Mouse (Mus musculus) intestine, embryonic 15.5 days (tissue): ENCODE data around the gene Kpna2. TPM values are rescaled to one million over a fixed set of nuclear protein-coding genes. Genes with fewer than 3 reads are reported as not detected.

Experiments
- polyA plus RNA-seq: library from polyadenylated mRNA; unstranded; fragments of >200 nt; fragmentation: Nextera tagmentation; extraction: Ambion mirVana; gene quantifications from 2 replicates; pipeline ENCODE4 v1.2.1, GENCODE M21; 2015

Kpna2 gene
- polyA plus RNA-seq, 1 experiment from 2014 or later, result 384 TPM

Other genes with a start within 250 kb of the Kpna2 start
- 46.5 and 49.3 TPM in 2 replicates for gene Pecam1, start 248.9 kb downstream of the Kpna2 start, polyA plus RNA-seq
- 2.0 TPM in 2 replicates for gene Milr1, start 248.3 kb downstream of the Kpna2 start, polyA plus RNA-seq
- gene Polg2, start 220.0 kb downstream of the Kpna2 start, polyA plus RNA-seq, result 11.7 and 11.9 TPM in 2 replicates
- gene Ddx5, start 210.4 kb downstream of the Kpna2 start, polyA plus RNA-seq, result 257 and 283 TPM in 2 replicates
- 14.6 and 16.3 TPM in 2 replicates for gene Cep95, start 210.3 kb downstream of the Kpna2 start, polyA plus RNA-seq
- 11.3 and 12.0 TPM in 2 replicates for gene Smurf2, start 78.8 kb downstream of the Kpna2 start, polyA plus RNA-seq
- 2.6 and 3.0 TPM in 2 replicates for gene 1810010H24Rik, start 26.1 kb upstream of the Kpna2 start, polyA plus RNA-seq
- gene Bptf, start 132.6 kb upstream of the Kpna2 start, polyA plus RNA-seq, result 21.6 and 26.4 TPM in 2 replicates
- gene Nol11, start 189.8 kb upstream of the Kpna2 start, polyA plus RNA-seq, result 44.7 and 47.5 TPM in 2 replicates